Mouse (Mus musculus): ENCODE results near the gene Prkar1b.

Gene Prkar1b

DNA sequence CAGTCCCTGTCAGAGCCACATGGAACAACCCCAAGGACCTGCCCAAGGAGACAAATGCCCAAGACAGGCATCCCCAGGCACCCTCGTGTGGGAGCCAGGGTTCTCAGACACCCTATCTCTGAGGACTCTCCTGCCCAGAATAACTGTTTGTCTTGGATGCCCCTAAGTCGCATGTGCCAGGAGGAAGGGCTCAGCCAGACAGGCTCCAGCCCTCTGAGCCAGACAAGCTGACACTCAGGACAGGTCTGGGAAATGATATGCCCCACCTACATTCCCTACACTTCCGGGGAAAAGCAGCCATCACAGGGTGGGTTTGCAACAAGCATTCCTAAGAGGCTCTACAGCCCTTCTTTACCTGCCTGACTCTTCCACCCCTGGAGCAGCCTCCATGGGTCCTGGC lies 172.0 kb downstream of the Prkar1b start:
- peak; percentile 65 for DNase-seq (ENCODE audit: low read depth, low spot score)

DNA sequence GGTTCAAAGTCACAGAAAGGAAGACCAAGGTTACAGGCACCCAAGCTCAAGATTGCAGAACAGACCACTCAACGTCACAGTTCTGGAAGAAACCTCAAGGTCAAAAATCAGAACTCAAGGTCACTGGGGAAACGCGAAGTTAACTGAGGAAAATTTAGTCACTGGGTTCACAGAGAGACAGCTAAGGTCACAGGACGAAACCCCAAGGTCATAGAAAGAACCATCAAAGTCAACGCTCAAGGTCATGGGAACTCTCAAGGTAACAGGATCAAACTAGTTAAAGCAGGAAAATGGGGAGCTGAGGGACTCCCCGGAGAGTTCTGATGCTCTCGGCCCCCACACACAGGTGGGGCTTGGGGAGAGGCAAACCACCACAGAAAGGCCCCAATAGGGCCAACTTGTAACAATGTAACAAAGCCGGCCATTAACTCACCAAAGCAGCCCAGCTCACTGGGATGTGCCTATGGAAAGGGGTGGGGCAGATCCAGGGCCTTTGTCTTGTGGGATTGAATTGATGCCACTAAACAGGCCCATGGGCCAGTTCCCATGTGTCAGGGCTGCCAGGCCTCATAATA lies 174.8 kb downstream of the Prkar1b start:
- no peak for DNase-seq (ENCODE audit: low read depth, low spot score)

DNA sequence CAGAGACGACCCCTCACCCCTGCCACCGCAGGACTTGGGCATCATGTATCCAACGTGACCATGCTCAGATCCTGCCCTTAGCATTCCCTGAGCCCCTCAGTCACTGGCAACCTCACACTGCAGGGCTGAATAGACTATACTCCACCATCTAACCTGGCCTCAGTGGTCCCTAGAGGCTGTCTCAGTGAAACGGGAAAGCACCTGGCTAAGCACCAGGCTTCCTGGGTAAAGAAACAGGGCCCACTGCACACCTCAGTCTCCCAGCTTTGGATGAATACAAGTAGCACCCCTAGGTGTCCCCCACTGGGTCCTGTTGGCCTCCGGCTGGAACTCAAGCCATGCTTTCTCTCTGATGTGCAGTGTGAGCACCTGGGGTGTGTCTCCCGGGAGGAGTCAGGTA lies 176.3 kb downstream of the Prkar1b start:
- no peak for DNase-seq (ENCODE audit: low read depth, low spot score)

DNA sequence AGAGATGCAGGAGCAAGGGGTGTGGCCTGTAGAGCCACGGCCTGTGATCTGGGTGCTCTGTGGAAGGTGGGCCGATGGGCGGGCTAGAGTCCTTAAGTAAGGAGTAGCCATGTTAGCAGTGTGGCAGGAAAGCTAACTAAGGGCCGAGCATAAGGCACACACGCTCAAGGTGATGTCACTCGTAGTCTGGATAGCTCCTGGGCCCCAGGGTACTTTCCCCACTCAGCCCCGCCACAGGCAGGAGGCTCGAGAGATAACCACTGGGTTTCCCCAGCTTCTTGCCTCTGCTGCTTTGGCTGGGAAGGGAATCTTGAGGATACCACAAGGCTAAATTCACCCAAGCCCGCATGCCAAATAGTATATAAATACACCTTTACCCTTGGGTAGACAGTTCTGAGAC lies 178.4 kb downstream of the Prkar1b start:
- DNase-seq (ENCODE audit: low read depth, low spot score), result no peak

DNA sequence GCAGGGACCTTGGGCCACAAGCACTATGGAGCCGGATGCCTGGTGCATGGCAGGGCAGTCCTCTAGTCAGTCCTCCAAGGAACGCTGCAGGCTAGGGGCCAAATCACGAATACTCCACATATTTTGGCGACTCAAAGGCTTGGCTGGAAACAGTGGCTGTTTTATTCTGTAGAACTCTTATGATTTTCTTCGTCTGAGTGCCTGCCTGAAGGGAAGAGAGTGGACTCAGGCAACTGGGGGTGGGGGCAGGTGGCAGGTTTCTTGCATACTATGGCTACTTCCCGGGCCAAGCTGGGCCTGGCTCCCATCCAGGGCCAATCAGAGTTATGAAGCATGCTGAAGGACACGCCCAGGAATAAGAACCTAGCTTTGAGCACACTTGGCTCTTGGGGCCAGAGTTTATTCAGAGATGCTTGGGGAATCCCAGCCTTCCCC lies 179.7 kb downstream of the Prkar1b start:
- DNase-seq (ENCODE audit: low read depth, low spot score), result peak; percentile 44
